Mouse (Mus musculus): ENCODE results near the gene Klk13.

DNA sequence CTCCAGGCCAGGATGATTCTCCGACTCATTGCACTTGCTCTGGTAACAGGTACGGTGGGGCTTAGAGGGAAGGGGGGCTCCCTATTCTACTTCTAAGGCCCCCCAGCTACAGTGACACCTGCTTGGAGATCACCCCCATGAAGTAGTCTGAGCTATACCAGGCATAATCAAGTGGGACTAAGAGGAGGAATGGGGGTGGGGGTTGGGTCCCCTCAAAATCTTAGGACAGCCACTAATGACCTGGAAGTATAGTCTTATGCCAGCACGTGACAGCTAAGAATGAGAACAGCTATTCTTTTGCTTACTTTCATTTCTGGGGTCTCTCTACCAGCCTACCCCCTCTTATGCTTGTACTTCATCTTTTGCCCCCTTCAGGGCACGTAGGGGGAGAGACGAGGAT is 64.1 kb downstream of the Klk13 start:
- no peak for TF ChIP-seq CTCF (IDR thresholded peaks at IDR 0.05; ENCODE audit: low read depth, low read length)
- TF ChIP-seq TAL1 (conservative IDR thresholded peaks at IDR 0.05; ENCODE audit: low read depth, low read length), result no peak
- no peak for TF ChIP-seq POLR2AphosphoS5 (IDR thresholded peaks at IDR 0.05; ENCODE audit: insufficient replicate concordance, low read depth, low read length)
- TF ChIP-seq GATA2 (IDR thresholded peaks at IDR 0.05; ENCODE audit: borderline replicate concordance, low read depth, low read length), result no peak

All from G1E (cell line).